Mouse (Mus musculus) adrenal gland, adult 2 months (tissue): ENCODE data around the gene Pi4ka. TPM values are rescaled to one million over a fixed set of nuclear protein-coding genes. Genes with fewer than 3 reads are reported as not detected.
A peak's percentile ranks its signal among the peaks of the same experiment; 100 is the strongest.
"Not testable (repeated sequence)": the region's sequence is repeated elsewhere in the genome, so short reads cannot be mapped to it uniquely, and the experiment has no call there.

Experiments used
- DNase-seq: peaks from one replicate; pipeline ENCODE4 v3.0.0; 2021
- polyA plus RNA-seq: library from polyadenylated mRNA; depleted of rRNA; stranded (reverse); fragments of >200 nt; gene quantifications from 2 replicates; pipeline ENCODE4 v1.2.3, GENCODE M21; 2012; rRNA removed
- total RNA-seq, 2 experiments: library from RNA; stranded (reverse); gene quantifications; 2 replicates each; pipeline ENCODE4 v1.2.3; 2021

Gene Pi4ka
- total and polyA plus RNA-seq, 3 experiments: 39.6 to 119 (median 84.8) TPM

DNA sequence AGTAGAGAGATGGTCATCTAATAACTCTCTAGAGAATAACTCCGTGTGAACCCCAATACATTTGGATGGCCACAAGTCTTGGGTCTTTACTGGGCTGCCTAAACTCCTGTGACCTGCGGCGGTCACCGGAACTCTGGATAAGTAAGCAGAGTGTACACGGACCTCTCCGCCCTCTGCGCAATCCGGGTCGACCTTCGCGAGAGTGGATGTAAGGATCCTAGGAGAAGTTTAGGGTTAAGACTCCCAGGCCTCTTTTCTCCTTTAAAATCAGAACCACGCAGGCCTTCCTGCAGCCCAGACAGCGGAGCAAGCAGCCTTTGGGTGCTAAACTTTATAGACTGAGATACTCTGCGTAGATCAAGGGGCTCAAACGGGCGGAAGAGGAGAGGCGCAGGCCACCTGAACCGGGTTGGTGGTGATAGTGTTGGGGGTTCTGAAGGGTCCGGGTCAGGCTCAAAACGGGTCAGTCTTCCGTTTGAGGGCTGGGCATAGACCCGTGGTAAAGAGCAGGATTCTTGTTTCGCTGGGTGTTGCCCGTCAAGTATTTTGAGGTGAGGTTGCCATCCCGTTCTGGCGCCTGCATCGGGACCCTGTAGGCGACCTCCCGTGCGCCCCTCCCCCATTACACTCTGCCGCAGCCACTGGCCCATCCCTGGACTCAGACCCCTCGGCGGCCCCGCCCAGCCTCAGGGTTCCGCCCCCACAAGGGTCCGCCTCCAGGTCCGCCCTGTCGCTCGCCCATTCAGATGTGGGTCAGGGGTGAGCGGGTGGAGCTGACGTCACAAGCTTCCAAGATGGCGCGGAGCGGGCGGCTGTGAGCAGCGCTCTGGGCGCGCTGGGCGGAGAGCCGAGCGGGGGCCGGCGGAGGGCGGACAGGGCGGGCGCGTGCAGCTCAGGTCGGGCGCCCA lies 173.1 kb downstream of the Pi4ka start, which contains the start of gene Hic2:
Hic2 (plus strand) TSS at position 779 of the 908 bp plus-strand sequence.
- peak; percentile 98 for DNase-seq

- DNase-seq: not testable (repeated sequence)
Observed at GRCm38 (mm10) chr16:17231523-17231922, 174.6 kb downstream of the Pi4ka start.

Other genes starting within 250 kb of the Pi4ka start
- 100 to 1,000 TPM; 198 to 273 TPM for gene Ube2l3, start 203.7 kb downstream of the Pi4ka start, total RNA-seq
- gene Ube2l3, start 203.7 kb downstream of the Pi4ka start, polyA plus RNA-seq: 91.0 and 109 TPM in 2 replicates
- under 1 TPM in 1 of 2 experiments, not detected in 1; 0.07 TPM for gene Rimbp3, start 197.7 kb downstream of the Pi4ka start, total RNA-seq
- gene Rimbp3, start 197.7 kb downstream of the Pi4ka start, polyA plus RNA-seq: not detected in 2 replicates
- 1 to 10 TPM; 2.4 to 2.7 TPM for gene Hic2, start 172.7 kb downstream of the Pi4ka start, total RNA-seq
- gene Hic2, start 172.7 kb downstream of the Pi4ka start, polyA plus RNA-seq: 2.1 and 2.6 TPM in 2 replicates
- gene Tmem191c, start 130.2 kb downstream of the Pi4ka start, total RNA-seq: 1 to 10 TPM; 6.8 to 7.9 TPM
- gene Tmem191c, start 130.2 kb downstream of the Pi4ka start, polyA plus RNA-seq: 15.8 and 19.9 TPM in 2 replicates
- 1 to 10 TPM in 1 of 2 experiments, under 1 TPM in 1; 0.41 to 1.2 TPM for gene Serpind1, start 74.9 kb downstream of the Pi4ka start, total RNA-seq
- gene Serpind1, start 74.9 kb downstream of the Pi4ka start, polyA plus RNA-seq: 0.24 TPM in 1 of 2 replicates, not detected in the other
- gene Snap29, start 328 bp downstream of the Pi4ka start, total RNA-seq: 10 to 100 TPM; 23.0 to 37.7 TPM
- 3.4 and 4.8 TPM in 2 replicates for gene Snap29, start 328 bp downstream of the Pi4ka start, polyA plus RNA-seq
- 10 to 100 TPM; 30.3 to 49.1 TPM for gene Crkl, start 45.7 kb upstream of the Pi4ka start, total RNA-seq
- 60.0 and 83.4 TPM in 2 replicates for gene Crkl, start 45.7 kb upstream of the Pi4ka start, polyA plus RNA-seq
- gene Aifm3, start 83.3 kb upstream of the Pi4ka start, total RNA-seq: 1 to 10 TPM; 6.1 to 9.0 TPM
- 10.2 and 13.8 TPM in 2 replicates for gene Aifm3, start 83.3 kb upstream of the Pi4ka start, polyA plus RNA-seq
- gene Lztr1, start 102.4 kb upstream of the Pi4ka start, total RNA-seq: 10 to 100 TPM; 53.4 to 74.0 TPM
- 231 and 248 TPM in 2 replicates for gene Lztr1, start 102.4 kb upstream of the Pi4ka start, polyA plus RNA-seq
- gene Thap7, start 124.8 kb upstream of the Pi4ka start, total RNA-seq: 10 to 100 TPM; 37.7 to 41.9 TPM
- gene Thap7, start 124.8 kb upstream of the Pi4ka start, polyA plus RNA-seq: 137 and 144 TPM in 2 replicates
- not detected for gene Lrrc74b, start 154.9 kb upstream of the Pi4ka start, total RNA-seq
- gene Lrrc74b, start 154.9 kb upstream of the Pi4ka start, polyA plus RNA-seq: not detected in 2 replicates
- gene P2rx6, start 155.6 kb upstream of the Pi4ka start, total RNA-seq: 1 to 10 TPM; 1.1 to 1.3 TPM
- gene P2rx6, start 155.6 kb upstream of the Pi4ka start, polyA plus RNA-seq: 2.0 and 2.6 TPM in 2 replicates
- 10 to 100 TPM in 1 of 2 experiments, 1 to 10 TPM in 1; 7.6 to 23.8 TPM for gene Slc7a4, start 176.9 kb upstream of the Pi4ka start, total RNA-seq
- gene Slc7a4, start 176.9 kb upstream of the Pi4ka start, polyA plus RNA-seq: 28.4 and 56.6 TPM in 2 replicates
- 10 to 100 TPM; 26.6 to 35.2 TPM for gene Smpd4, start 213.0 kb upstream of the Pi4ka start, total RNA-seq
- gene Smpd4, start 213.0 kb upstream of the Pi4ka start, polyA plus RNA-seq: 77.3 and 102 TPM in 2 replicates
- gene Ccdc74a, start 240.2 kb upstream of the Pi4ka start, total RNA-seq: 1 to 10 TPM; 1.1 to 1.6 TPM
- 0.45 and 0.81 TPM in 2 replicates for gene Ccdc74a, start 240.2 kb upstream of the Pi4ka start, polyA plus RNA-seq